Mouse (Mus musculus) adipose tissue, adult 10 weeks (tissue): ENCODE results near the gene Creld2. TPM values are rescaled to one million over a fixed set of nuclear protein-coding genes. Genes with fewer than 3 reads are reported as not detected.

ENCODE experiments used
- polyA plus RNA-seq: library from polyadenylated mRNA; stranded (reverse); fragments of 350-450 nt; fragmentation: Illumina TruSeq; extraction: RNeasy Lipid Tissue Mini Kit (QIAGEN cat#74804); gene quantifications from one replicate; pipeline ENCODE4 v1.2.3, GENCODE M21; 2014; ENCODE audit warnings: low read depth, low replicate concordance

Creld2 gene
- polyA plus RNA-seq: 123 TPM

GRCm38 (mm10) chr15:88819026-88819905 lies at the start of gene Creld2, which contains the start of gene Alg12:
TSS of gene Creld2 (plus strand) at chr15:88819646.
TSS of gene Alg12 (minus strand) at chr15:88819318.

GRCm38 (mm10) chr15:88861772-88862622 lies 42.6 kb downstream of the Creld2 start, which contains the start of gene Pim3:
TSS of gene Pim3 (plus strand) at chr15:88862186.

Other genes starting within 250 kb of the Creld2 start
- 2.6 TPM for gene Zdhhc25, start 219.3 kb upstream of the Creld2 start, polyA plus RNA-seq
- 33.3 TPM for gene Brd1, start 85.4 kb upstream of the Creld2 start, polyA plus RNA-seq
- gene Zbed4, start 68.0 kb upstream of the Creld2 start, polyA plus RNA-seq: 8.4 TPM
- 15.2 TPM for gene Alg12, start 328 bp upstream of the Creld2 start, polyA plus RNA-seq
- 52.9 TPM for gene Pim3, start 42.5 kb downstream of the Creld2 start, polyA plus RNA-seq
- gene Ttll8, start 134.8 kb downstream of the Creld2 start, polyA plus RNA-seq: 2.4 TPM
- 1.3 TPM for gene Mlc1, start 159.4 kb downstream of the Creld2 start, polyA plus RNA-seq
- 0.81 TPM for gene Mov10l1, start 163.3 kb downstream of the Creld2 start, polyA plus RNA-seq
- gene Panx2, start 240.1 kb downstream of the Creld2 start, polyA plus RNA-seq: 2.1 TPM